Mouse (Mus musculus): ENCODE data around the gene Syt7. TPM values are rescaled to one million over a fixed set of nuclear protein-coding genes. Genes with fewer than 3 reads are reported as not detected.

Syt7 gene
- total RNA-seq, 2 experiments from 2014 or later = 279 to 314 TPM

- DNase-seq (ENCODE audit: low spot score in 2 of 2) = no peak
- intact Hi-C loops (cut with DNase I) = no loop called here
Measured at GRCm38 (mm10) chr19:10413701-10414242, 24.9 kb downstream of the Syt7 start.

GRCm38 (mm10) chr19:10415508-10415907 lies 26.6 kb downstream of the Syt7 start:
- DNase-seq (ENCODE audit: low spot score in 2 of 2) = no peak
- intact Hi-C loops (cut with DNase I) = no loop called here

DNA sequence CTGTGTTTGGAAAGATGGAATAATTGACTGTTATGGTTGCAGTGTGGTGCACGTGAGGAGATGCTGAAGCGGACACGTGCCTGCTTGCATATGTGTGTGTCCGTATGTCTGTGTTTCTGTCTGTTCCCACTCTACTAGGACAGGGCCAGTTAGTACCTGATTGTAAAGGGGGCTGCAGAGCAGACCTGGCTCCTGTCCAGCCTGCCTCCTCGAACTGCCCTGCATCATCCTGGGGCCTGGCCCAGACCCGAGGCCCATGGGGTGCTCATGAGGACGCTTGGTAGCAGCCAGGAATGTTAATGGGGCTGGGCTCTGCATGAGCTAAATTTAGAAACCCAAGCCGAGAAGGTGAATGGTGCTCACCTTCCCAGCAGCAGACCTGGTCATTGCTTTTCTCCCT lies 28.0 kb downstream of the Syt7 start:
- intact Hi-C loops (cut with DNase I) = no loop called here
- DNase-seq (ENCODE audit: low spot score in 2 of 2) = no peak

GRCm38 (mm10) chr19:10417436-10417835 lies 28.5 kb downstream of the Syt7 start:
- peak in 1 of 2 experiments; percentile 48 for DNase-seq (ENCODE audit: low spot score in 2 of 2)

GRCm38 (mm10) chr19:10421986-10422976 lies 33.4 kb downstream of the Syt7 start:
- DNase-seq (ENCODE audit: low spot score in 2 of 2) = no peak
- intact Hi-C loops (cut with DNase I) = no loop called here

More at GRCm38 (mm10) chr19:10417436-10417835, 28.5 kb downstream of the Syt7 start:
- intact Hi-C loops (cut with DNase I) = no loop called here

DNA sequence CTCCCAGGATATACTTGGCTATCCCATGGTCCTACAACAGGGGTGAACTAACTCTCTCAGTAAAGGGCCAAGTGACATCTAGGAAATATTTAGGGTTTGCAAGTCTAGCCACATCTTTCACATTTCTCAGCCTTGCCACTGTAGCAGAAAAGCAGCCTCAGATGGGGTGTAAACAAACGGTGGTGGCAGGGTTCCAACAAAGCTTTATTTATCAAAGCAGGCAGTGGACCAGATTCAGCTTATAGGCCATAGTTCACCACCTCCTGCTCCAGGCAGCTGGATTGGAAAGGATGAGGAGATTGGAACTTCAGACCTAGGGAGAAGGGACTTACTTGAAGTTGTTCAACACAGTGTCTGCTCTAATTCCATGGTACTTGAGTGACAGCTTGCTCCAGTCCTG lies 35.9 kb downstream of the Syt7 start:
- intact Hi-C loops (cut with DNase I) = no loop called here

DNA sequence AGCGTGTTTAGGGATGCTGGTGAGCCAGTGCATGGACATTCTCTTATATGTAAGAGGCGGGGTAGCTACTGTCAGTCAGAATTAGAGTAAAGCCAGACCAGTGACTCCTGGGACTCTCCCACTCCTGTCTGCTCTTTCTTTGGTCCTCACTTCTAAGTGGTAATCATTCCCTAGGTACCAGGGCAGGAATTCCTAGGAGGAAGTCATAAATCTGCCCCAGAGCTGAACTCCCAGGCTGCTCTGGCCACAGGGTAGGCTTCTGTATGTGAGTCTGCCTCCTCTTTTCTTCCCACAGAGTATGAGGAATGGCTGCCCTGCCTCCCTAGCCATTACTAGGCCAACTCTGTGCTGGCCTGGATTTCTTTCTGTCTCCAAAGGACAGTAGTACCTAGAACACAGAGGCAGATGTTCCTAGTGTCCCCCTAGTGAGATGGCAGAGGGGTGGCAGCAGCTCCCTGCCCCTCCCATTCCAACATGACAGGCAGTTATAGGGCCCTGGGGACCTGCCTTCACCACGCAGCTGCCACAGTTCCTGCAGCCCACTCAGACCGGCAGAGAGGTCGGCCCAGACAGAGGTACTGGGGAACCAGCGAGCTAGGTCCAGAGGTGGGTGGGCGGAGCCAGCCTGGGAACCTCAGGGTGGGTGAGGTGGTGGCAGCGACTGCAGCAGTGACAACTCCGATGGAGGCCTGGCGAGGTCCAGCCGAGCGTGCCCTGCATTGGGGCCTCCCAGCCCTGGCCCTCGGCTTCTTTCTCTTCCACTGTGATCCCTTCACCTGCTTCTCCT lies 36.8 kb downstream of the Syt7 start:
- intact Hi-C loops (cut with DNase I) = no loop called here
- no peak for DNase-seq (ENCODE audit: low spot score in 2 of 2)

More for the DNA sequence above, 35.9 kb downstream of the Syt7 start:
- no peak for DNase-seq (ENCODE audit: low spot score in 2 of 2)

DNA sequence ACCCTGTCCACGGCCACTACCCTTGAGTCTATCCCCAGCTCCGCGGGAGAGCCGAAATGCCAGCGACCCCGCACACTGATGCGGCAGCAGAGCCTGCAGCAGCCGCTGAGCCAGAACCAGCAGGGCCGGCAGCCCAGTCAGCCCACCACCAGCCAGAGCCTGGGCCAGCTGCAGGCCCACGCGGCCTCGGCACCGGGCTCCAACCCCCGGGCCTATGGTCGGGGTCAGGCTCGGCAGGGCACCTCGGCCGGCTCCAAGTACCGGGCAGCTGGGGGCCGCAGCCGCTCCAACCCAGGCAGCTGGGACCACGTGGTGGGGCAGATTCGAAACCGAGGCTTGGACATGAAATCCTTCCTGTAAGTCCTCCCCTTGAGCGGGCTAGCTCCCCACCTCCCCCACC lies 37.4 kb downstream of the Syt7 start:
- intact Hi-C loops (cut with DNase I) = no loop called here
- no peak for DNase-seq (ENCODE audit: low spot score in 2 of 2)

GRCm38 (mm10) chr19:10426793-10427192 lies 37.9 kb downstream of the Syt7 start:
- DNase-seq (ENCODE audit: low spot score in 2 of 2) = no peak
- intact Hi-C loops (cut with DNase I) = no loop called here

DNA sequence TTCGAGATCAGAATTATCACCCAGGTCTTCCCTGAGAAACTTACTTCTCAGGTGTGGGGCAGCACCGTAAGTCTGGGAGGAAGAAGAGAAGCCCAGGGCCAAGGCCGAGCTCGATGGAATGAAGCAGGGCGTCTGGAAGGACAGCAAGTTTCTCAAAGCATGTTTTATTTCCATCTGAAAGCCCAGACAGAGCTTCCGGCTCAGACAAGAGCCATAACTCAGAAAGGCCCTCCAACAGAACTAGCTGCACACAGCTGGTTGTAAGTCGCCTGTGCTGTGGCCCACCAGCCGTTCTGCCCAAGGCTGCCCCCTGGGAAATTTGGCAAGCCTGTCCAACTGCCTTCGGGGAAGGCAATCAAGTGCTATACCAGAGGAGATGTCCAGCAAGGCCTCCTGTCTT lies 38.5 kb downstream of the Syt7 start:
- no peak for DNase-seq (ENCODE audit: low spot score in 2 of 2)
- intact Hi-C loops (cut with DNase I) = no loop called here

DNA sequence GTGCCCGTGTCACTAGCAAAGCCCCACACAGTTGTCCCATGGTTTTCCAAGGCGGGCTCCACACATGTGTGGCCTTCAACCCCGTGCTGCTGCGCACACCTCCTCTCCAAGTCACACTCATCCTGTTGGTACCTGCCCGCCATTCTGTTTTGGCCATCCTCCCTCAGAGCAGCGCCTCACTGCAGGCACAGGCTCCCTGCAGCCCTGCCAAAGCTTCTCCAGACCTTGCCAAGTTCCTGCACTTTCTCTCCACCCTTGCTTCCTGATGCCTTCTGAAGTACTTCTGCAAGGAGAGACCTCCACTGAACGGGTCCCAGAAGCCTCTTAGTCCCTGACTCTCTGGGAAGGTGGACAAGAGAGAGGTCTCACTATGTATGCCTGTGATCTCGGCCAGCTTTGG lies 40.5 kb downstream of the Syt7 start:
- DNase-seq (ENCODE audit: low spot score in 2 of 2) = no peak
- intact Hi-C loops (cut with DNase I) = no loop called here

- DNase-seq (ENCODE audit: low spot score in 2 of 2) = no peak
- intact Hi-C loops (cut with DNase I) = loop anchor here (5.0 kb wide), 1 partner anchor 39 kb away; no protein-coding TSS in a partner anchor
Measured at GRCm38 (mm10) chr19:10431410-10431809, 42.5 kb downstream of the Syt7 start.

GRCm38 (mm10) chr19:10431841-10432240 lies 43.0 kb downstream of the Syt7 start:
- DNase-seq (ENCODE audit: low spot score in 2 of 2) = no peak
- intact Hi-C loops (cut with DNase I) = loop anchor here (5.0 kb wide), 1 partner anchor 40 kb away; no protein-coding TSS in a partner anchor

GRCm38 (mm10) chr19:10433225-10433624 lies 44.3 kb downstream of the Syt7 start:
- DNase-seq (ENCODE audit: low spot score in 2 of 2) = no peak

GRCm38 (mm10) chr19:10433879-10434540 lies 45.1 kb downstream of the Syt7 start:
- DNase-seq (ENCODE audit: low spot score in 2 of 2) = peak; percentile 45 to 89

More at GRCm38 (mm10) chr19:10433225-10433624, 44.3 kb downstream of the Syt7 start:
- intact Hi-C loops (cut with DNase I) = loop anchor here (5.0 kb wide), 1 partner anchor 41 kb away; no protein-coding TSS in a partner anchor

GRCm38 (mm10) chr19:10434927-10435326 lies 46.0 kb downstream of the Syt7 start:
- intact Hi-C loops (cut with DNase I) = loop anchor here (5.0 kb wide), 2 partner anchors 43 to 173 kb away; no protein-coding TSS in a partner anchor
- peak in 1 of 2 experiments; percentile 50 for DNase-seq (ENCODE audit: low spot score in 2 of 2)

More at GRCm38 (mm10) chr19:10433879-10434540, 45.1 kb downstream of the Syt7 start:
- intact Hi-C loops (cut with DNase I) = loop anchor here (5.0 kb wide), 1 partner anchor 42 kb away; no protein-coding TSS in a partner anchor

GRCm38 (mm10) chr19:10435908-10436307 lies 47.0 kb downstream of the Syt7 start:
- DNase-seq (ENCODE audit: low spot score in 2 of 2) = peak; percentile 80 to 81
- intact Hi-C loops (cut with DNase I) = loop anchor here (1.0 to 5.0 kb wide), 2 partner anchors 103 to 174 kb away; no protein-coding TSS in a partner anchor

DNA sequence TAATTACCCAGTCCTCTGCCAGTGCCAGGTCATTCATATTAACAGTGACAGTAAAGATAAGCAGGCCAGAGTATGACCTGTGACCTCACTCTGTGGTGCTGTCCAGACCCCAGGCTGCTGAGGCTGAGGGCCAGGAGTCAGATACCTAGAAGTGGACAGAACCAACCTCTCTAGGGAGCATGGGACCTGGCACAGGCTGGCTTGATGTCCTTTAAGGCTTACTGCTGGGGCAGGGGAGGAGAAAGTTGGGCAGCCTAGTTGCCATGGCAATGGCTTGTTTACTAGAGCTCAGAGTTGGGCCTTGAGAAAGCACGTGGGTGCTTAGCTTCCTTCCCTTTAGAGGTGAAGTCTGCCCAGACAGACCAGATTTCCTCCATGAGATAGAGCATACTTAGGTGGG lies 47.8 kb downstream of the Syt7 start:
- no peak for DNase-seq (ENCODE audit: low spot score in 2 of 2)
- intact Hi-C loops (cut with DNase I) = loop anchor here (1.0 to 5.0 kb wide), 2 partner anchors 103 to 174 kb away; no protein-coding TSS in a partner anchor

DNA sequence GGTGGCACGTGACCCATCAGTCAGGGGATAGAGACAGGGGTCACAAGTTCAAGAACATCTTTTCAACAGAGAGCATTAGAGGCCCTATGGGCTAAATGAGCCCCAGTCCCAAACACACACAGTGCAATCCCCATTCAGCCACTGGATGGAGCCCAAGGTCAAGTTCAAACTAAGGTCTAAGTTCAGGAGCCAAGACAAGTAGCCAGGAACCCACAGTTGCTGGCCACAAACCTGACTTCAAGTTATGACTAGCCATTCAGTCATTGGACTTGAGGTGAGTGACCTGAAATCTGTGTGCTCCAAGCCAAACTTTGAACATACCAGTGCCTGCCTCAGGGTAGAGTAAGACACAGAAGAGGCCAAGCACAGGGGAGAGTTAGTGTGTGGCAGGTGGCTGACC lies 48.6 kb downstream of the Syt7 start:
- intact Hi-C loops (cut with DNase I) = loop anchor here (5.0 kb wide), 1 partner anchor 175 kb away; no protein-coding TSS in a partner anchor
- no peak for DNase-seq (ENCODE audit: low spot score in 2 of 2)

Measured in left cerebral cortex, postnatal 14 days (tissue).